Mouse (Mus musculus): ENCODE measurements around the gene Vcan. TPM values are rescaled to one million over a fixed set of nuclear protein-coding genes. Genes with fewer than 3 reads are reported as not detected.

Vcan gene
- polyA plus RNA-seq, 1 experiment = 23.9 TPM

- H3K27me3 ChIP-seq (ENCODE audit: control insufficient read depth, insufficient read depth, insufficient read length) = no peaks in the 10 kb centered on the region
- peak overlapping the region; percentile 94 for H3K4me2 ChIP-seq (ENCODE audit: low read depth)
- TF ChIP-seq E2F4 (IDR thresholded peaks at IDR 0.05; ENCODE audit: insufficient read depth) (no peak), MAX (IDR thresholded peaks at IDR 0.05; ENCODE audit: low read depth) (no peak), MYOD1 (IDR thresholded peaks at IDR 0.05; ENCODE audit: control insufficient read depth in 1 of 3, insufficient read length in 2 of 3, low read depth in 2 of 3) (no peak)
- peak overlapping the region; percentile 90 for H3K4me3 ChIP-seq
- H3K79me2 ChIP-seq (ENCODE audit: control insufficient read depth, insufficient read depth) = peaks cover 23% of the 10 kb centered on the region
- H3K36me3 ChIP-seq (ENCODE audit: control insufficient read depth, insufficient read depth) = no peaks in the 10 kb centered on the region
- H3ac ChIP-seq (ENCODE audit: control insufficient read depth, insufficient read length) = peak overlapping the region; percentile 7
Observed at GRCm38 (mm10) chr13:89742686-89743200, 434 bp upstream of the Vcan start.

GRCm38 (mm10) chr13:89741116-89741551, 1.2 kb downstream of the Vcan start:
- Histone ChIP-seq H3K79me2 (ENCODE audit: control insufficient read depth, insufficient read depth) (peaks cover 35% of the 10 kb centered on the region), H3K27me3 (ENCODE audit: control insufficient read depth, insufficient read depth, insufficient read length) (no peaks in the 10 kb centered on the region), H3K4me2 (ENCODE audit: low read depth) (peak overlapping the region; percentile 94), H3ac (ENCODE audit: control insufficient read depth, insufficient read length) (peak overlapping the region; percentile 7), H3K4me3 (peak overlapping the region; percentile 90), H3K36me3 (ENCODE audit: control insufficient read depth, insufficient read depth) (no peaks in the 10 kb centered on the region)
- TF ChIP-seq MYOD1 (IDR thresholded peaks at IDR 0.05; ENCODE audit: control insufficient read depth in 1 of 3, insufficient read length in 2 of 3, low read depth in 2 of 3) (no peak), POLR2A (IDR thresholded peaks at IDR 0.05; ENCODE audit: insufficient read length, low read depth) (no peak), POLR2AphosphoS2 (IDR thresholded peaks at IDR 0.05; ENCODE audit: insufficient read length, low read depth) (peak; percentile 15)

GRCm38 (mm10) chr13:89740243-89741115, 1.8 kb downstream of the Vcan start:
- H3K27me3 ChIP-seq (ENCODE audit: control insufficient read depth, insufficient read depth, insufficient read length) = no peaks in the 10 kb centered on the region
- no peaks in the 10 kb centered on the region for H3K36me3 ChIP-seq (ENCODE audit: control insufficient read depth, insufficient read depth)
- TF ChIP-seq POLR2AphosphoS2 (IDR thresholded peaks at IDR 0.05; ENCODE audit: insufficient read length, low read depth) (peak; percentile 43), POLR2A (IDR thresholded peaks at IDR 0.05; ENCODE audit: insufficient read length, low read depth) (peak; percentile 34), MAX (IDR thresholded peaks at IDR 0.05; ENCODE audit: low read depth) (no peak)
- peak overlapping the region; percentile 94 for H3K4me2 ChIP-seq (ENCODE audit: low read depth)
- peak overlapping the region; percentile 7 for H3ac ChIP-seq (ENCODE audit: control insufficient read depth, insufficient read length)
- H3K4me3 ChIP-seq = peak overlapping the region; percentile 90
- H3K79me2 ChIP-seq (ENCODE audit: control insufficient read depth, insufficient read depth) = peaks cover 38% of the 10 kb centered on the region

- Histone ChIP-seq H3ac (ENCODE audit: control insufficient read depth, insufficient read length) (peak overlapping the region; percentile 7), H3K27me3 (ENCODE audit: control insufficient read depth, insufficient read depth, insufficient read length) (no peaks in the 10 kb centered on the region), H3K79me2 (ENCODE audit: control insufficient read depth, insufficient read depth) (peaks cover 38% of the 10 kb centered on the region), H3K4me3 (peak overlapping the region; percentile 90), H3K4me2 (ENCODE audit: low read depth) (peak overlapping the region; percentile 94), H3K36me3 (ENCODE audit: control insufficient read depth, insufficient read depth) (no peaks in the 10 kb centered on the region)
- no peak for TF ChIP-seq TCF3 (IDR thresholded peaks at IDR 0.05; ENCODE audit: insufficient read length, low read depth)
- TF ChIP-seq POLR2AphosphoS2 (IDR thresholded peaks at IDR 0.05; ENCODE audit: insufficient read length, low read depth) = no peak
- no peak for TF ChIP-seq REST (IDR thresholded peaks at IDR 0.05; ENCODE audit: insufficient read depth, insufficient read length)
- TF ChIP-seq MYOD1 (IDR thresholded peaks at IDR 0.05; ENCODE audit: control insufficient read depth in 1 of 3, insufficient read length in 2 of 3, low read depth in 2 of 3) = no peak
- TF ChIP-seq E2F4 (IDR thresholded peaks at IDR 0.05; ENCODE audit: insufficient read depth) = no peak
- no peak for TF ChIP-seq MAX (IDR thresholded peaks at IDR 0.05; ENCODE audit: low read depth)
- no peak for TF ChIP-seq MYOG (IDR thresholded peaks at IDR 0.05; ENCODE audit: control insufficient read depth in 1 of 3, insufficient read depth in 1 of 3, insufficient read length in 2 of 3, low read depth in 2 of 3)
- no peak for TF ChIP-seq POLR2A (IDR thresholded peaks at IDR 0.05; ENCODE audit: insufficient read length, low read depth)
- TF ChIP-seq USF1 (IDR thresholded peaks at IDR 0.05; ENCODE audit: low read depth) = no peak
- TF ChIP-seq SRF (IDR thresholded peaks at IDR 0.05; ENCODE audit: control insufficient read depth, insufficient read length, low read depth) = no peak
Observed at GRCm38 (mm10) chr13:89739696-89740242, 2.5 kb downstream of the Vcan start.

- Histone ChIP-seq H3K4me2 (ENCODE audit: low read depth) (peak overlapping the region; percentile 94), H3K36me3 (ENCODE audit: control insufficient read depth, insufficient read depth) (no peaks in the 10 kb centered on the region), H3K27me3 (ENCODE audit: control insufficient read depth, insufficient read depth, insufficient read length) (no peaks in the 10 kb centered on the region), H3K4me3 (peak overlapping the region; percentile 90), H3ac (ENCODE audit: control insufficient read depth, insufficient read length) (peak overlapping the region; percentile 7), H3K79me2 (ENCODE audit: control insufficient read depth, insufficient read depth) (peaks cover 38% of the 10 kb centered on the region)
- TF ChIP-seq CEBPB (IDR thresholded peaks at IDR 0.05; ENCODE audit: insufficient read depth, poor library complexity, severe bottlenecking) (no peak), TCF12 (IDR thresholded peaks at IDR 0.05; ENCODE audit: insufficient read depth, poor library complexity, severe bottlenecking) (peak; percentile 74), MYOD1 (IDR thresholded peaks at IDR 0.05; ENCODE audit: control insufficient read depth in 1 of 3, insufficient read length in 2 of 3, low read depth in 2 of 3) (peak in 2 of 3 experiments; percentile 93 to 97), REST (IDR thresholded peaks at IDR 0.05; ENCODE audit: insufficient read depth, insufficient read length) (no peak), E2F4 (IDR thresholded peaks at IDR 0.05; ENCODE audit: insufficient read depth) (no peak), USF1 (IDR thresholded peaks at IDR 0.05; ENCODE audit: low read depth) (peak; percentile 65), TCF3 (IDR thresholded peaks at IDR 0.05; ENCODE audit: insufficient read length, low read depth) (peak; percentile 71), POLR2A (IDR thresholded peaks at IDR 0.05; ENCODE audit: insufficient read length, low read depth) (peak; percentile 90), MYOG (IDR thresholded peaks at IDR 0.05; ENCODE audit: control insufficient read depth in 1 of 3, insufficient read depth in 1 of 3, insufficient read length in 2 of 3, low read depth in 2 of 3) (peak; percentile 80 to 97 (median 94)), POLR2AphosphoS2 (IDR thresholded peaks at IDR 0.05; ENCODE audit: insufficient read length, low read depth) (peak; percentile 74)
Observed at GRCm38 (mm10) chr13:89738776-89739695, 3.3 kb downstream of the Vcan start.

Data from myocyte (in vitro differentiated cells).